Mouse (Mus musculus): ENCODE data around the gene Rnf39. TPM values are rescaled to one million over a fixed set of nuclear protein-coding genes. Genes with fewer than 3 reads are reported as not detected.
A peak's percentile ranks its signal among the peaks of the same experiment; 100 is the strongest.

Gene Rnf39
- total and polyA plus RNA-seq, 2 experiments = 3.5 to 11.9 TPM

DNA sequence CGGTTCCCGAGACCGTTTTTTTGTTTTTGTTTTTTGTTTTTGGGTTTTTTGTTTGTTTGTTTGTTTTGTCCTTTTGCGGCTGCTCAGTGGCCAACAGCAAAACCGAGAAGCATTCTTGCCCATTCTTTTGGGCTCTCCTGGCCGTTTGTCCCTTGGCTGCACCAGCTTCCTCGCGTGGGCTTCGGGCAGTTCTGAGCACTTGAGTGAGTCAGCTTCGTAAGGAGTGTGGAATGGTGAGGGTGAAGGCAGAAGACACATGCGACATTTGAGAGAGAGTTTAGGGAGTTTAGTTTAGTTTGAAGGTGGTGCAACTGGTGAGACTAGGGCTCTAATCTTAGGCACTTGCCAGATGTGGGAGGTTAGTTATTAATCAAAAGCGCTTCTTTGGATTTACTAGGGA lies 16.2 kb downstream of the Rnf39 start:
- peak overlapping the region; percentile 70 for H3K4me3 ChIP-seq (ENCODE audit: insufficient read depth, low read depth, low read length)
- peaks cover 12% of the 10 kb centered on the region; the same call in 1 of the 2 replicates for H3K36me3 ChIP-seq (ENCODE audit: control insufficient read depth, insufficient read depth, low read length)
- WGBS = 6% methylated on average over 12 of the region's 12 CpGs
- peak overlapping the region; percentile 82 for H3K9ac ChIP-seq (ENCODE audit: low read depth, low read length)
- H3K4me1 ChIP-seq (ENCODE audit: control insufficient read depth, insufficient read depth, low read length) = peaks cover 8% of the 10 kb centered on the region
- no peaks in the 10 kb centered on the region; the same call in 1 of the 2 replicates for H3K79me2 ChIP-seq (ENCODE audit: control insufficient read depth, insufficient read depth, low read length)
- TF ChIP-seq CTCF (IDR thresholded peaks at IDR 0.05; ENCODE audit: low read depth, low read length) (no peak), POLR2A (IDR thresholded peaks at IDR 0.05; ENCODE audit: extremely low read depth, insufficient read depth, low read length) (no peak)
- peak overlapping the region; percentile 64 for H3K27ac ChIP-seq (replicated peaks; ENCODE audit: insufficient read depth, low read depth, low read length)
- peak; percentile 33 for DNase-seq (ENCODE audit: extremely low read depth, low read depth, low spot score)
- H3K27me3 ChIP-seq (ENCODE audit: control insufficient read depth, insufficient read depth, low read length) = no peaks in the 10 kb centered on the region

DNA sequence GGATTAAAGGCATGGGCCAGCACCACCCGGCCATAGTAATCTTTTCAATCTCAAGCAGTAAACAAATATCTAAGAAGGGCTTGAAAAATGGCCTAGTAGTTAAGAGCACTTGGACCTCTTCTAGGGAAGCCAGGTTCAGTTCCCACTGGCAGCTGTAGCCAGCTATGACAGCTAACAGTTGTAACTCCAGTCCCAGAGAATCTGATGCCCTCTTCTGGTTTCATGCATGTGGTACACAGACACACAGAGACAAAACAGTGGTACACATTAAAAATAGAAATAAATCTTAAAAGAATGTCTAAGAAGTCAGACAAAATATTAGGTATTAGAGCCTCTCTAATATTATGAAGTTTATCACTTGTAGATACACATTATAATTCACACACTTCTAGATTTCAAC lies 18.4 kb downstream of the Rnf39 start:
- peaks cover 20% of the 10 kb centered on the region for H3K36me3 ChIP-seq (ENCODE audit: control insufficient read depth, insufficient read depth, low read length)
- H3K27ac ChIP-seq (replicated peaks; ENCODE audit: insufficient read depth, low read depth, low read length) = no peak overlapping the region
- H3K4me3 ChIP-seq (ENCODE audit: insufficient read depth, low read depth, low read length) = no peak overlapping the region
- H3K9ac ChIP-seq (ENCODE audit: low read depth, low read length) = no peak overlapping the region
- TF ChIP-seq CTCF (IDR thresholded peaks at IDR 0.05; ENCODE audit: low read depth, low read length) (no peak), POLR2A (IDR thresholded peaks at IDR 0.05; ENCODE audit: extremely low read depth, insufficient read depth, low read length) (no peak)
- H3K27me3 ChIP-seq (ENCODE audit: control insufficient read depth, insufficient read depth, low read length) = no peaks in the 10 kb centered on the region
- DNase-seq (ENCODE audit: extremely low read depth, low read depth, low spot score) = peak; percentile 5
- peaks cover 8% of the 10 kb centered on the region for H3K4me1 ChIP-seq (ENCODE audit: control insufficient read depth, insufficient read depth, low read length)
- no peaks in the 10 kb centered on the region; the same call in 1 of the 2 replicates for H3K79me2 ChIP-seq (ENCODE audit: control insufficient read depth, insufficient read depth, low read length)
- WGBS = 70% methylated on average over 1 of the region's 1 CpGs

DNA sequence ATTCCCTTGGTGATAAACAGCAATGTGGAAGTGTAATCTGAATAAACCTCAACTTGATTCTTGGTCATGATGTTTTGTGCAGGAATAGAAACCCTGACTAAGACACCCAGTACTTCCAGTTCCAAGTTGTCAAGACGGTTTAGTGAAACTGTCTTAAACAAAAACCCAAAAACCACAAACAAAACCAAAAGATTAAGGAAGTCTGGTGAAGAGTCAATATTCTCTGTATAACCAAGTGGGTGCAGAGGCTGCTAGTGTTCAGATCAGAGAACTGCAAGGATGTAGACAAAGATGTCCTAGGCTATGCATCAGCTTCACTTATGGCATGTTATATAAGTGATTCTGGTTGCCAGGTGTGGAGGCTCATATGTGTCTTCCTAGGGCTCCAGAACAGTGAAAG lies 24.2 kb downstream of the Rnf39 start:
- TF ChIP-seq CTCF (IDR thresholded peaks at IDR 0.05; ENCODE audit: low read depth, low read length) (no peak), POLR2A (IDR thresholded peaks at IDR 0.05; ENCODE audit: extremely low read depth, insufficient read depth, low read length) (no peak)
- Histone ChIP-seq H3K9ac (ENCODE audit: low read depth, low read length) (no peak overlapping the region), H3K4me1 (ENCODE audit: control insufficient read depth, insufficient read depth, low read length) (no peaks in the 10 kb centered on the region), H3K27ac (replicated peaks; ENCODE audit: insufficient read depth, low read depth, low read length) (no peak overlapping the region), H3K79me2 (ENCODE audit: control insufficient read depth, insufficient read depth, low read length) (no peaks in the 10 kb centered on the region), H3K27me3 (ENCODE audit: control insufficient read depth, insufficient read depth, low read length) (no peaks in the 10 kb centered on the region), H3K36me3 (ENCODE audit: control insufficient read depth, insufficient read depth, low read length) (peaks cover 14% of the 10 kb centered on the region), H3K4me3 (ENCODE audit: insufficient read depth, low read depth, low read length) (no peak overlapping the region)
- DNase-seq (ENCODE audit: extremely low read depth, low read depth, low spot score) = peak; percentile 7
- WGBS = 90% methylated on average over 1 of the region's 1 CpGs

DNA sequence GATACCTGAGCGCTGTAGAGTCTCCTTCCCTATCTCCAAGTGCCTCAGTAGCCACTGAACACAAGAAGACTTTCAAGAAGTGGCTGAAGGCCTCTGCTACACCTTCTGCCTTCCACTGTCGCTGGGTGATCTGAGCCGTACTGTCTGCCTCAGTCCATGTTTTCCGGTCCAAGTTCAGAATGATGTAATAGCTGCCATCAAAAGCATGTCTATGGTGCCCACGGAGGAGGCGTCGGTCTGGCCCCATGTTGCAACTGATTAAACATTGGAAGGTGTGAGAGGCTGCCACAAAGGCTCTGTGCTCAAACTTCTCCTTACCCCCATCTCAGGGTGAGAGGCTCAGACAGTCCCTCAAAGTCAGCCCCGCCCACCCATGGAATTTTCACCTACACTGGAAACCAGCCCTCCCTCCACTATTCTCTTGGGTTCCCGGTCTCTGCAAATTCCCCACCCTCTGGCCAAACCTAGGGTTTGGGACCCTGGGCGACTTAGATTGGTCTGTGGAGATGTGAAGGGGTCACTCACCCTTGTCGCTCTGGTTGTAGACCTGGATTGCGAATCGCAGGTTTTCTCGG lies 27.7 kb downstream of the Rnf39 start:
- no peak overlapping the region for H3K9ac ChIP-seq (ENCODE audit: low read depth, low read length)
- no peaks in the 10 kb centered on the region for H3K79me2 ChIP-seq (ENCODE audit: control insufficient read depth, insufficient read depth, low read length)
- H3K27me3 ChIP-seq (ENCODE audit: control insufficient read depth, insufficient read depth, low read length) = no peaks in the 10 kb centered on the region
- 59% methylated on average over 14 of the region's 14 CpGs for WGBS
- TF ChIP-seq CTCF (IDR thresholded peaks at IDR 0.05; ENCODE audit: low read depth, low read length) = no peak
- no peak for TF ChIP-seq POLR2A (IDR thresholded peaks at IDR 0.05; ENCODE audit: extremely low read depth, insufficient read depth, low read length)
- H3K36me3 ChIP-seq (ENCODE audit: control insufficient read depth, insufficient read depth, low read length) = peaks cover 2% of the 10 kb centered on the region; the same call in 1 of the 2 replicates
- no peak overlapping the region for H3K4me3 ChIP-seq (ENCODE audit: insufficient read depth, low read depth, low read length)
- peak; percentile 67 for DNase-seq (ENCODE audit: extremely low read depth, low read depth, low spot score)
- H3K4me1 ChIP-seq (ENCODE audit: control insufficient read depth, insufficient read depth, low read length) = no peaks in the 10 kb centered on the region
- H3K27ac ChIP-seq (replicated peaks; ENCODE audit: insufficient read depth, low read depth, low read length) = no peak overlapping the region

DNA sequence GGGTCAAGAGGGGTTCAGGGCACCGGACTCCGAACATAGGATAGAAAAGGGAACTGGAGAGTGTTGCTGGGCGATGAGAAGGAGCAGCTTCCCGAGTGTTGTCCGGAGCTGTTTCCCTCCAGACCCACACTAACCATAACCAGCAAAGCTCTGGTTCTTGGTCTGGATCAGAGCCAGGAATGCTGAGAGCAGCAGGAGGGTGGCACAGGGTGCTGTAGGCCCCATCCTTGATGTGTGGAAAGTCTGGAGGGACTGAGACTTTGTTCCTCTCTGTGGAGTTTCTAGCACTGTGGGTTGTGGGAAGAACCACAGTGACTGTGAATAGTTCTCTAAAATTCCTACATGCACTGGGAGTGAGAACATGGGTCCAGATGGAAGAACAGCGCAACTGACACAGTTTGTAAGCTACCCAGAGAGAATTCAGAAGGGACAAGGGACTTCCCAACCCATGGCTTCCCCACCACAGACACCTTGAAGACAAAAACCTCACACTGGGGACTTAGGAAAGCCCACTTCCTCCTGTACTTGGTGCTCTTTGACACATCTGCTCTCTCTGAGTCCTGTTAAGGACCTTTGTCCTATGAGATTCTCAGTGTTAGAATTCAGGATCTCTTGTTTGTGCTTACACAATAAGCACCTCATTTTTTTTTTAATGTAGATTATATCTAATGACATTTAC lies 28.6 kb downstream of the Rnf39 start:
- no peaks in the 10 kb centered on the region for H3K27me3 ChIP-seq (ENCODE audit: control insufficient read depth, insufficient read depth, low read length)
- H3K79me2 ChIP-seq (ENCODE audit: control insufficient read depth, insufficient read depth, low read length) = no peaks in the 10 kb centered on the region
- H3K4me1 ChIP-seq (ENCODE audit: control insufficient read depth, insufficient read depth, low read length) = no peaks in the 10 kb centered on the region
- WGBS = 92% methylated on average over 6 of the region's 6 CpGs
- H3K4me3 ChIP-seq (ENCODE audit: insufficient read depth, low read depth, low read length) = no peak overlapping the region
- no peak for DNase-seq (ENCODE audit: extremely low read depth, low read depth, low spot score)
- H3K9ac ChIP-seq (ENCODE audit: low read depth, low read length) = no peak overlapping the region
- H3K36me3 ChIP-seq (ENCODE audit: control insufficient read depth, insufficient read depth, low read length) = no peaks in the 10 kb centered on the region
- H3K27ac ChIP-seq (replicated peaks; ENCODE audit: insufficient read depth, low read depth, low read length) = no peak overlapping the region
- TF ChIP-seq POLR2A (IDR thresholded peaks at IDR 0.05; ENCODE audit: extremely low read depth, insufficient read depth, low read length) (no peak), CTCF (IDR thresholded peaks at IDR 0.05; ENCODE audit: low read depth, low read length) (no peak)

GRCm38 (mm10) chr17:36972791-36973190 lies 30.1 kb downstream of the Rnf39 start:
- no peak for DNase-seq (ENCODE audit: extremely low read depth, low read depth, low spot score)
- Histone ChIP-seq H3K9ac (ENCODE audit: low read depth, low read length) (no peak overlapping the region), H3K27ac (replicated peaks; ENCODE audit: insufficient read depth, low read depth, low read length) (no peak overlapping the region), H3K4me3 (ENCODE audit: insufficient read depth, low read depth, low read length) (no peak overlapping the region), H3K36me3 (ENCODE audit: control insufficient read depth, insufficient read depth, low read length) (no peaks in the 10 kb centered on the region), H3K27me3 (ENCODE audit: control insufficient read depth, insufficient read depth, low read length) (no peaks in the 10 kb centered on the region), H3K4me1 (ENCODE audit: control insufficient read depth, insufficient read depth, low read length) (no peaks in the 10 kb centered on the region), H3K79me2 (ENCODE audit: control insufficient read depth, insufficient read depth, low read length) (no peaks in the 10 kb centered on the region)
- TF ChIP-seq POLR2A (IDR thresholded peaks at IDR 0.05; ENCODE audit: extremely low read depth, insufficient read depth, low read length) (no peak), CTCF (IDR thresholded peaks at IDR 0.05; ENCODE audit: low read depth, low read length) (no peak)
- 77% methylated on average over 3 of the region's 3 CpGs for WGBS
